In the genomic region with DNA sequence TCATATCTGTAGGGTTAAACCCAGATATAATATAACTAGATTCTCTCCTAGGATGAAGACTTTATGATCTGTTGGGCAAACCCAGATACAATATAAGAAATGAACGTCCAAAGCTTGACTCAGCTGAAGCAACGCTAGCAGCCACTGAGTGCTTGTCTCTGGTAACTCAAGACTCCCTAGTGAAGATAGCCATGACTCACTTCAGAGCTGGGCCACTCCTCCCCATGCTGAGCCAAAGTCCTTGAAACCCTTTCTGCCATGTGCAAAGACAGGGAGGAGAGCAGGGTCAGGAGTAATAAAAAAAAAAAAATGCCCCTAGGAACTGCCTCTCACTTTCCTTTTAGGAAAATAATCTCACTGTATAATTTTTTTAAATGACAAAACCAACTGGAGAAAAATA, we compare ENCODE assay signal across 11 mouse cellular contexts.
A peak's percentile ranks its signal among the peaks of the same experiment; 100 is the strongest.
DNase-seq lines count a peak whose midpoint lies in the region; ATAC-seq and TF ChIP-seq lines count a peak whose summit lies in the region.
"Had no signal": no experiment of that assay in that cellular context is flagged by ENCODE, and none has a peak within 500 bp of the region (broad histone marks: within the 10 kb centered on the region; RNA-seq: fewer than 3 reads in every experiment).

No protein-coding gene starts in this region.

- DNase-seq in adrenal gland, adult (ENCODE audit: inconsistent age in 2 of 2, low spot score in 1 of 2): peak; percentile 78 to 88
- DNase-seq in adrenal gland, adult 18-20 months (ENCODE audit: low spot score in 2 of 2): no peak
- peak; percentile 55 for DNase-seq in lung, postnatal 0 days (ENCODE audit: low spot score)
- no peak for DNase-seq in lung, postnatal 25 days (ENCODE audit: low spot score)
- DNase-seq in midbrain, embryonic 14.5 days: no peak
- DNase-seq in T-cell, adult 2 months (ENCODE audit: low spot score): no peak
- no peak for DNase-seq in kidney, postnatal 36 days
- DNase-seq: cerebellum, postnatal 14 days; lung, adult 18-20 months; thymus, postnatal 4 days had no signal

- 0 out of 2 replicates have a peak overlapping the region, but pooled peaks have one; percentile 33 for H3K27ac ChIP-seq in lung, postnatal 0 days (ENCODE audit: low read length)
- peak overlapping the region; percentile 77 for H3K27ac ChIP-seq in heart, embryonic 15.5 days
- H3K27ac ChIP-seq in midbrain, embryonic 14.5 days (replicated peaks; ENCODE audit: low read depth, low read length): peak overlapping the region; percentile 80; the same call in 1 of the 2 replicates

- peak; percentile 44; the same call in 1 of the 2 replicates for ATAC-seq in lung, postnatal 0 days
- ATAC-seq in heart, embryonic 15.5 days (replicated peaks; ENCODE audit: insufficient number of reproducible peaks, insufficient read depth, low FRiP score, low read depth): no peak
- ATAC-seq in midbrain, embryonic 14.5 days (ENCODE audit: low FRiP score, low TSS enrichment): no peak

- H3K4me2 ChIP-seq in lung, postnatal 0 days (replicated peaks; ENCODE audit: low read depth, low read length): no peak overlapping the region
- no peak overlapping the region for H3K4me2 ChIP-seq in heart, embryonic 15.5 days
- no peak overlapping the region for H3K4me2 ChIP-seq in midbrain, embryonic 14.5 days (ENCODE audit: low read length)

- no peaks in the 10 kb centered on the region for H3K27me3 ChIP-seq in lung, postnatal 0 days (replicated peaks; ENCODE audit: insufficient read depth, low read length)
- H3K27me3 ChIP-seq in heart, embryonic 15.5 days: no peaks in the 10 kb centered on the region
- no peaks in the 10 kb centered on the region for H3K27me3 ChIP-seq in midbrain, embryonic 14.5 days (ENCODE audit: control insufficient read depth, insufficient read depth, low read length)

- H3K9me3 ChIP-seq in lung, postnatal 0 days (ENCODE audit: low read length): no peaks in the 10 kb centered on the region
- no peaks in the 10 kb centered on the region for H3K9me3 ChIP-seq in heart, embryonic 15.5 days (replicated peaks)
- no peaks in the 10 kb centered on the region for H3K9me3 ChIP-seq in midbrain, embryonic 14.5 days (ENCODE audit: control insufficient read depth, low read length)

- H3K4me1 ChIP-seq in lung, postnatal 0 days (ENCODE audit: insufficient read depth, low read depth, low read length): no peaks in the 10 kb centered on the region
- peaks cover 29% of the 10 kb centered on the region for H3K4me1 ChIP-seq in heart, embryonic 15.5 days (replicated peaks)
- peaks cover 8% of the 10 kb centered on the region; the same call in 1 of the 2 replicates for H3K4me1 ChIP-seq in midbrain, embryonic 14.5 days (ENCODE audit: control insufficient read depth, insufficient read depth, low read length)

- H3K4me3 ChIP-seq in lung, postnatal 0 days (ENCODE audit: low read depth, low read length): no peak overlapping the region
- no peak overlapping the region for H3K4me3 ChIP-seq in heart, embryonic 15.5 days
- H3K4me3 ChIP-seq in midbrain, embryonic 14.5 days (replicated peaks; ENCODE audit: low read depth, low read length): no peak overlapping the region

- no peak for TF ChIP-seq EP300 in lung, postnatal 0 days (IDR thresholded peaks at IDR 0.05)

- H3K36me3 ChIP-seq in lung, postnatal 0 days (ENCODE audit: insufficient read depth, low read length): no peaks in the 10 kb centered on the region
- no peaks in the 10 kb centered on the region for H3K36me3 ChIP-seq in heart, embryonic 15.5 days
- H3K36me3 ChIP-seq in midbrain, embryonic 14.5 days (ENCODE audit: control insufficient read depth, insufficient read depth, low read length): no peaks in the 10 kb centered on the region

- no peak for TF ChIP-seq CTCF in lung, postnatal 0 days (IDR thresholded peaks at IDR 0.05)

- WGBS in lung, postnatal 0 days: 33% methylated on average over 2 of the region's 2 CpGs
- WGBS in heart, embryonic 15.5 days: 48% methylated on average over 2 of the region's 2 CpGs
- WGBS in midbrain, embryonic 14.5 days: 79% methylated on average over 2 of the region's 2 CpGs

- H3K9ac ChIP-seq in lung, postnatal 0 days (replicated peaks; ENCODE audit: low read depth): no peak overlapping the region
- H3K9ac ChIP-seq in heart, embryonic 15.5 days: no peak overlapping the region
- no peak overlapping the region for H3K9ac ChIP-seq in midbrain, embryonic 14.5 days (replicated peaks; ENCODE audit: low read length)

Comparison
In these comparisons a context has a peak if more than half of its experiments do, and no peak if none do; other contexts are left out.
1. DNase-seq: peak in adrenal gland, adult (2 of 2) and lung, postnatal 0 days (single experiment); none in adrenal gland, adult 18-20 months (0 of 2), lung, postnatal 25 days (single experiment), midbrain, embryonic 14.5 days (single experiment), T-cell, adult 2 months (single experiment) and kidney, postnatal 36 days (0 of 2).
2. Peak in every context shown above with its lines, with median percentiles within 50 percentile points of each other: H3K27ac ChIP-seq.